Mouse (Mus musculus): ENCODE data around the gene Gadd45a.

DNA sequence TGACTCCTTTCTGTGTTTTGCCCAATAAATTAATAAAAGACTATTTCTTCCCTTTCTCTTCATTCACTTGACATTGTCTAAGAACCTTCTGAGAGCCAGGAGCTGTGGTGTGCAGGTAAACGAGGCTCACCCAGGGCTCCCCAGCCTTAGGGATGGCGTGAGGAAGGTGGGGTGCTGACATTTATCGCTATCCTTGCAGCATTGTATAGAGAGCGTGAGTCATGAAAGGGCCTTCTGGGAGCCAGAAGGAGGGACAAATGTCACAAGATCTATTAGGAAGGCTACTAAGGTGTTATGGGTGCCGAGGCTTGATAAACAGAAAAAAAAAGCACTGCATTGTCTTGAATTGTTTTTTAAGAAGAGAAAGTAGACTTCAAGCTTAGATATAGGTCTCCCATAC is 15.9 kb downstream of the Gadd45a start:
- TF ChIP-seq POLR2A (IDR thresholded peaks at IDR 0.05; ENCODE audit: low read depth, low read length) (no peak), USF2 (conservative IDR thresholded peaks at IDR 0.05; ENCODE audit: low read depth, low read length) (no peak), CTCF (conservative IDR thresholded peaks at IDR 0.05 in 1 of 2, IDR thresholded peaks at IDR 0.05 in 1 of 2; ENCODE audit: low read depth in 2 of 2, low read length in 2 of 2) (no peak), KAT2A (IDR thresholded peaks at IDR 0.05; ENCODE audit: insufficient replicate concordance, low read length) (no peak), UBTF (IDR thresholded peaks at IDR 0.05; ENCODE audit: low read depth, low read length) (no peak), EP300 (IDR thresholded peaks at IDR 0.05; ENCODE audit: low read length) (no peak), CHD1 (IDR thresholded peaks at IDR 0.05; ENCODE audit: low read depth, low read length) (no peak), MEF2A (IDR thresholded peaks at IDR 0.05; ENCODE audit: borderline replicate concordance, low read depth, low read length) (no peak), RCOR1 (conservative IDR thresholded peaks at IDR 0.05; ENCODE audit: low read depth, low read length) (no peak), ZC3H11A (IDR thresholded peaks at IDR 0.05; ENCODE audit: low read depth, low read length) (no peak), ZKSCAN1 (IDR thresholded peaks at IDR 0.05; ENCODE audit: borderline replicate concordance, low read depth, low read length) (no peak)
